Mouse (Mus musculus): ENCODE data around the gene Rab3ip.

Rab3ip gene

GRCm38 (mm10) chr10:116922161-116922560 is 28.4 kb downstream of the Rab3ip start:
- H3K9me3 ChIP-seq (ENCODE audit: low read length), result no peaks in the 10 kb centered on the region
- H3K27me3 ChIP-seq (ENCODE audit: insufficient read depth, low read length), result peaks cover 12% of the 10 kb centered on the region; the same call in 1 of the 2 replicates
- TF ChIP-seq CTCF (conservative IDR thresholded peaks at IDR 0.05; ENCODE audit: low read length) (no peak), NANOG (IDR thresholded peaks at IDR 0.05; ENCODE audit: borderline replicate concordance, low read length) (no peak)
- peaks cover 72% of the 10 kb centered on the region for H3K36me3 ChIP-seq (ENCODE audit: insufficient read depth, low read length)
- H3K4me1 ChIP-seq (replicated peaks; ENCODE audit: low read depth, low read length), result peaks cover 47% of the 10 kb centered on the region
- H3K4me3 ChIP-seq (replicated peaks; ENCODE audit: low read length), result peak overlapping the region; percentile 11; the same call in 1 of the 2 replicates

GRCm38 (mm10) chr10:116921416-116921815 is 29.2 kb downstream of the Rab3ip start:
- peaks cover 47% of the 10 kb centered on the region for H3K4me1 ChIP-seq (replicated peaks; ENCODE audit: low read depth, low read length)
- H3K27me3 ChIP-seq (ENCODE audit: insufficient read depth, low read length), result peaks cover 12% of the 10 kb centered on the region; the same call in 1 of the 2 replicates
- H3K9me3 ChIP-seq (ENCODE audit: low read length), result no peaks in the 10 kb centered on the region
- peaks cover 72% of the 10 kb centered on the region for H3K36me3 ChIP-seq (ENCODE audit: insufficient read depth, low read length)
- no peak for TF ChIP-seq NANOG (IDR thresholded peaks at IDR 0.05; ENCODE audit: borderline replicate concordance, low read length)
- no peak for TF ChIP-seq POU5F1 (IDR thresholded peaks at IDR 0.05; ENCODE audit: borderline replicate concordance, low read length)
- TF ChIP-seq CTCF (conservative IDR thresholded peaks at IDR 0.05; ENCODE audit: low read length), result no peak
- no peak overlapping the region for H3K4me3 ChIP-seq (replicated peaks; ENCODE audit: low read length)

- Histone ChIP-seq H3K4me3 (replicated peaks; ENCODE audit: low read length) (no peak overlapping the region), H3K27me3 (ENCODE audit: insufficient read depth, low read length) (peaks cover 9% of the 10 kb centered on the region; the same call in 1 of the 2 replicates), H3K4me1 (replicated peaks; ENCODE audit: low read depth, low read length) (peaks cover 47% of the 10 kb centered on the region), H3K36me3 (ENCODE audit: insufficient read depth, low read length) (peaks cover 71% of the 10 kb centered on the region), H3K9me3 (ENCODE audit: low read length) (no peaks in the 10 kb centered on the region)
- TF ChIP-seq NANOG (IDR thresholded peaks at IDR 0.05; ENCODE audit: borderline replicate concordance, low read length) (no peak), CTCF (conservative IDR thresholded peaks at IDR 0.05; ENCODE audit: low read length) (no peak), POU5F1 (IDR thresholded peaks at IDR 0.05; ENCODE audit: borderline replicate concordance, low read length) (no peak)
Measured at GRCm38 (mm10) chr10:116920641-116921040, 29.9 kb downstream of the Rab3ip start.

GRCm38 (mm10) chr10:116919368-116920317 is 30.9 kb downstream of the Rab3ip start:
- H3K36me3 ChIP-seq (ENCODE audit: insufficient read depth, low read length), result peaks cover 71% of the 10 kb centered on the region
- TF ChIP-seq POU5F1 (IDR thresholded peaks at IDR 0.05; ENCODE audit: borderline replicate concordance, low read length), result no peak
- TF ChIP-seq NANOG (IDR thresholded peaks at IDR 0.05; ENCODE audit: borderline replicate concordance, low read length), result no peak
- no peak for TF ChIP-seq CTCF (conservative IDR thresholded peaks at IDR 0.05; ENCODE audit: low read length)
- H3K4me3 ChIP-seq (replicated peaks; ENCODE audit: low read length), result no peak overlapping the region
- H3K9me3 ChIP-seq (ENCODE audit: low read length), result no peaks in the 10 kb centered on the region
- H3K27me3 ChIP-seq (ENCODE audit: insufficient read depth, low read length), result peaks cover 4% of the 10 kb centered on the region; the same call in 1 of the 2 replicates
- H3K4me1 ChIP-seq (replicated peaks; ENCODE audit: low read depth, low read length), result peaks cover 47% of the 10 kb centered on the region

GRCm38 (mm10) chr10:116916581-116916980 is 34.0 kb downstream of the Rab3ip start:
- Histone ChIP-seq H3K4me3 (replicated peaks; ENCODE audit: low read length) (no peak overlapping the region), H3K27me3 (ENCODE audit: insufficient read depth, low read length) (no peaks in the 10 kb centered on the region), H3K36me3 (ENCODE audit: insufficient read depth, low read length) (peaks cover 66% of the 10 kb centered on the region), H3K4me1 (replicated peaks; ENCODE audit: low read depth, low read length) (peaks cover 45% of the 10 kb centered on the region), H3K9me3 (ENCODE audit: low read length) (no peaks in the 10 kb centered on the region)
- TF ChIP-seq CTCF (conservative IDR thresholded peaks at IDR 0.05; ENCODE audit: low read length) (no peak), POU5F1 (IDR thresholded peaks at IDR 0.05; ENCODE audit: borderline replicate concordance, low read length) (no peak), NANOG (IDR thresholded peaks at IDR 0.05; ENCODE audit: borderline replicate concordance, low read length) (no peak)

- TF ChIP-seq NANOG (IDR thresholded peaks at IDR 0.05; ENCODE audit: borderline replicate concordance, low read length), result no peak
- TF ChIP-seq CTCF (conservative IDR thresholded peaks at IDR 0.05; ENCODE audit: low read length), result no peak
- TF ChIP-seq POU5F1 (IDR thresholded peaks at IDR 0.05; ENCODE audit: borderline replicate concordance, low read length), result no peak
Measured at GRCm38 (mm10) chr10:116915286-116915685, 35.3 kb downstream of the Rab3ip start.

GRCm38 (mm10) chr10:116914586-116914985 is 36.0 kb downstream of the Rab3ip start:
- Histone ChIP-seq H3K4me3 (replicated peaks; ENCODE audit: low read length) (no peak overlapping the region), H3K36me3 (ENCODE audit: insufficient read depth, low read length) (peaks cover 78% of the 10 kb centered on the region), H3K27me3 (ENCODE audit: insufficient read depth, low read length) (no peaks in the 10 kb centered on the region), H3K9me3 (ENCODE audit: low read length) (no peaks in the 10 kb centered on the region), H3K4me1 (replicated peaks; ENCODE audit: low read depth, low read length) (peaks cover 42% of the 10 kb centered on the region)
- TF ChIP-seq CTCF (conservative IDR thresholded peaks at IDR 0.05; ENCODE audit: low read length) (no peak), POU5F1 (IDR thresholded peaks at IDR 0.05; ENCODE audit: borderline replicate concordance, low read length) (no peak), NANOG (IDR thresholded peaks at IDR 0.05; ENCODE audit: borderline replicate concordance, low read length) (no peak)

More at GRCm38 (mm10) chr10:116915286-116915685, 35.3 kb downstream of the Rab3ip start:
- Histone ChIP-seq H3K36me3 (ENCODE audit: insufficient read depth, low read length) (peaks cover 76% of the 10 kb centered on the region), H3K4me1 (replicated peaks; ENCODE audit: low read depth, low read length) (peaks cover 45% of the 10 kb centered on the region), H3K4me3 (replicated peaks; ENCODE audit: low read length) (no peak overlapping the region), H3K27me3 (ENCODE audit: insufficient read depth, low read length) (no peaks in the 10 kb centered on the region), H3K9me3 (ENCODE audit: low read length) (no peaks in the 10 kb centered on the region)

GRCm38 (mm10) chr10:116913647-116914273 is 36.8 kb downstream of the Rab3ip start:
- TF ChIP-seq CTCF (conservative IDR thresholded peaks at IDR 0.05; ENCODE audit: low read length) (no peak), POU5F1 (IDR thresholded peaks at IDR 0.05; ENCODE audit: borderline replicate concordance, low read length) (no peak), NANOG (IDR thresholded peaks at IDR 0.05; ENCODE audit: borderline replicate concordance, low read length) (no peak)
- H3K36me3 ChIP-seq (ENCODE audit: insufficient read depth, low read length), result peaks cover 79% of the 10 kb centered on the region
- no peak overlapping the region for H3K4me3 ChIP-seq (replicated peaks; ENCODE audit: low read length)
- H3K27me3 ChIP-seq (ENCODE audit: insufficient read depth, low read length), result no peaks in the 10 kb centered on the region
- H3K9me3 ChIP-seq (ENCODE audit: low read length), result no peaks in the 10 kb centered on the region
- peaks cover 39% of the 10 kb centered on the region for H3K4me1 ChIP-seq (replicated peaks; ENCODE audit: low read depth, low read length)
